Mouse (Mus musculus) heart, adult 2 months (tissue): ENCODE measurements at regions not wholly inside any gene's neighbourhood (a gene's known extent, or its start where the extent isn't known, plus 50 kb on each side); places are given as distances from the start of the nearest gene placed in this dataset.

ENCODE experiments used
- CTCF ChIP-seq: fragments of 200-600 bp; IDR thresholded peaks from 2 replicates; pipeline ENCODE4 v1.8.1; 2022; ENCODE audit warnings: antibody characterized with exemption, mild to moderate bottlenecking, moderate library complexity
- POLR2A ChIP-seq: fragments of 200-500 bp; IDR thresholded peaks from 2 replicates; pipeline ENCODE4 v1.6.1; 2011; ENCODE audit warnings: mild to moderate bottlenecking, low read depth, low read length, control low read depth; ENCODE audit not compliant: insufficient read depth

DNA sequence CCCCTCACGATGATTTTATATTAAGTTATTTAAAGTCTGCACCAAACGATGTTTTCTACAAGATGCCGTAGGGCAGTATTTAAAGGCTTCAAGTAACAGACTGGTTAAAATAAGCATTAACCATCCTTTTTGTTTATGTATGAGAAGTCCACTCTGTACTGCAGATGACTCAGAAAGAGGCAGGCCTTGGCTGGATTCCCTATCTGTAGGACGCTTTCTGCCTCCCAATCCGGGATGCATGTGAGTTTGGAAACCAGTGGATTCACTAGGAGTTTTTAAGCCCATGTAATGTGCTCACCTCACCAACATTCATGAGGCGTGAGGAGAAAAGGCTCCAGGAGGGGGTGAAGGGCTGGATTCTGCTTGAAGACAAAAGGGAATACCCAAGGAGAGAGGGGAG, 63.1 kb downstream of the Cmpk2 start:
- TF ChIP-seq CTCF (no peak), POLR2A (no peak)
